Mouse (Mus musculus) splenic B cell, adult 2 months (primary cell): Measurements from ENCODE around the gene Wfdc17.

ENCODE experiments used
- DNase-seq: peaks from one replicate; pipeline ENCODE4 v3.0.0-alpha.2; 2011; ENCODE audit warnings: low read depth, low spot score
- H3K27me3 ChIP-seq: 2 replicates; pipeline ENCODE4 v1.6.1; 2012; ENCODE audit warnings: mild to moderate bottlenecking, low read length, moderate library complexity, mixed read lengths; ENCODE audit not compliant: control insufficient read depth, poor library complexity, insufficient read depth, severe bottlenecking
- H3K36me3 ChIP-seq: 2 replicates; pipeline ENCODE4 v1.6.1; 2012; ENCODE audit warnings: mild to moderate bottlenecking, low read length, moderate library complexity, mixed read lengths; ENCODE audit not compliant: control insufficient read depth, poor library complexity, insufficient read depth, severe bottlenecking

Wfdc17 gene

DNA sequence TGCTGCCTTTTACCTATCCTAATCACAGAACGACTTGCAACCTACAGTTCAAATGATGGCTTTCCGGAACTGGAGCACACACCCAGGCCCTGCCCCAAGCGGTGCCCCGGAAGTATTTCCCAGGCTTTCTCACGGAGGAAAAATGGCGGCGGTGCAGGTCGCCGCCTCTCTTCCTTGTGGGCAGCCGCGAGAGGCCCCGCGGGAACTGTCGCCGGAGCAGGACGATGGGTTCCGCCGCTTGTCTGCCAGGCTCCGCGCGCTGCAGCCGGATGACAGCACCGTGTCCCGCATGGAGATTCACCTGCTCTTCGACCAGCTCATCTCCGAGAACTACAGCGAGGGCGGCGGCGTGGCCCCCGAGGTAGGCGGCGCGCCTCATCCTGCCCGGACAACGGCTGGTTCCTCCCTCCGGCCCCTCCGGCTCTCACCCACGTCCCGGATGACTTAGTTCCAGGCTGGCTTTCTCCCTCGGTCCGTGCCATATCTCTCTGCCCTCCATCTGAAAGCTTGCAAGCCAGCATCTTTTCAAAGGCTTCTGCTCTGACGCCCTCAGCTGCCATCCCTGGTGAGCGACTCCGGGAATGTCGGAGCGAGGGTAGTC, 49.9 kb downstream of the Wfdc17 start, which contains the start of gene Heatr6:
Heatr6 (plus strand) TSS at position 116 of the 601 bp plus-strand sequence.
- H3K36me3 ChIP-seq, result peaks cover 15% of the 10 kb centered on the region
- H3K27me3 ChIP-seq, result no peaks in the 10 kb centered on the region
- peak; percentile 89 for DNase-seq

DNA sequence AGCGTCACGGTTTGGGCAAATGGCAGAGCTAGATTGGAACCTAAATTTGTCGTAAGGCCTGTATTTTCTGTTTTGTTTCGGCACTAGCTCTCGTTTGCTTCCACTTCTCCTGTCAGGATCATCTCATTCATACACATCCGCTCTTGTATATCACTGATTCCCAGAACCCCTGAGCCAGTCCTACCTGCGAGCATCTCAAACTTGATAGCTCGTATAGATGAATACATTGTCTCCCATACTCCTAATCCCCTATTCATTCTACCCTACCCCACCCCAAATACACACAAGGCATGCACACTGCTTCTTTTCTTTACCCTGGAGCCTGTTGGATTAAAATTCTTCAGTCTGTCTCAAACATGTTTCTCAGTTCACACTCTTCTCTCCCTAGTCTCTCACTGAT, 50.4 kb downstream of the Wfdc17 start:
- peaks cover 19% of the 10 kb centered on the region for H3K36me3 ChIP-seq
- no peaks in the 10 kb centered on the region for H3K27me3 ChIP-seq
- DNase-seq, result no peak
